Mouse (Mus musculus) layer of hippocampus, adult 9-10 months (tissue): Measurements from ENCODE around the gene Tmem219.
"Not testable (repeated sequence)": the region's sequence is repeated elsewhere in the genome, so short reads cannot be mapped to it uniquely, and the experiment has no call there.

Experiments used
- DNase-seq: peaks from one replicate; pipeline ENCODE4 v3.0.0; 2022; ENCODE audit warnings: low spot score

Gene Tmem219

GRCm38 (mm10) chr7:126923999-126924398 is 1.3 kb upstream of the Tmem219 start:
- DNase-seq, result no peak

- DNase-seq, result no peak
Measured at GRCm38 (mm10) chr7:126921563-126921962, 1.2 kb downstream of the Tmem219 start.

- DNase-seq, result no peak
Measured at GRCm38 (mm10) chr7:126919973-126920372, 2.7 kb downstream of the Tmem219 start.

GRCm38 (mm10) chr7:126918356-126918755 is 4.4 kb downstream of the Tmem219 start:
- DNase-seq, result not testable (repeated sequence)

- DNase-seq, result no peak
Measured at GRCm38 (mm10) chr7:126914844-126915243, 7.9 kb downstream of the Tmem219 start.

- DNase-seq, result no peak
Measured at GRCm38 (mm10) chr7:126905590-126905989, 17.1 kb downstream of the Tmem219 start.

- DNase-seq, result not testable (repeated sequence)
Measured at GRCm38 (mm10) chr7:126899781-126900180, 22.9 kb downstream of the Tmem219 start.

- peak; percentile 75 for DNase-seq
Measured at GRCm38 (mm10) chr7:126898102-126898990, 24.4 kb downstream of the Tmem219 start.

GRCm38 (mm10) chr7:126897390-126898101 is 25.2 kb downstream of the Tmem219 start:
- no peak for DNase-seq

GRCm38 (mm10) chr7:126896912-126897311 is 25.8 kb downstream of the Tmem219 start:
- DNase-seq, result no peak

- no peak for DNase-seq
Measured at GRCm38 (mm10) chr7:126888852-126889251, 33.9 kb downstream of the Tmem219 start.

GRCm38 (mm10) chr7:126887281-126887680 is 35.4 kb downstream of the Tmem219 start:
- DNase-seq, result no peak

- DNase-seq, result peak; percentile 90
Measured at GRCm38 (mm10) chr7:126884286-126885164, 38.2 kb downstream of the Tmem219 start, which contains the start of gene Taok2. Taok2 (minus strand) TSS chr7:126884703.

- DNase-seq, result no peak
Measured at GRCm38 (mm10) chr7:126883731-126884181, 39.0 kb downstream of the Tmem219 start.

- no peak for DNase-seq
Measured at GRCm38 (mm10) chr7:126881040-126881439, 41.7 kb downstream of the Tmem219 start.

- DNase-seq, result no peak
Measured at GRCm38 (mm10) chr7:126877239-126877638, 45.5 kb downstream of the Tmem219 start.

GRCm38 (mm10) chr7:126870520-126870891 is 52.2 kb downstream of the Tmem219 start:
- no peak for DNase-seq

- DNase-seq, result no peak
Measured at GRCm38 (mm10) chr7:126869780-126870519, 52.8 kb downstream of the Tmem219 start.

GRCm38 (mm10) chr7:126868003-126868402 is 54.7 kb downstream of the Tmem219 start:
- no peak for DNase-seq

- DNase-seq, result no peak
Measured at GRCm38 (mm10) chr7:126867534-126867933, 55.2 kb downstream of the Tmem219 start.

- DNase-seq, result no peak
Measured at GRCm38 (mm10) chr7:126863791-126864190, 58.9 kb downstream of the Tmem219 start.
